Mouse (Mus musculus): ENCODE measurements around the gene Slc2a4.

GRCm38 (mm10) chr11:69970775-69971174 is 22.8 kb upstream of the Slc2a4 start:
- TF ChIP-seq POLR2A (IDR thresholded peaks at IDR 0.05; ENCODE audit: control insufficient read depth, low read depth, low read length) (no peak), CTCF (IDR thresholded peaks at IDR 0.05; ENCODE audit: control insufficient read depth, insufficient read depth, insufficient replicate concordance, low read depth, low read length) (no peak)

Measured in testis, adult 2 months (tissue).